Comparison of ENCODE assay signal across 10 mouse cellular contexts in genomic region chr5:67216779-67217095, GRCm38 (mm10). TPM values are rescaled to one million over a fixed set of nuclear protein-coding genes. Genes with fewer than 3 reads are reported as not detected.
DNase-seq lines count a peak whose midpoint lies in the region; ATAC-seq and TF ChIP-seq lines count a peak whose summit lies in the region.
"Had no signal": no experiment of that assay in that cellular context is flagged by ENCODE, and none has a peak within 500 bp of the region (broad histone marks: within the 10 kb centered on the region; RNA-seq: fewer than 3 reads in every experiment).

No protein-coding gene starts in this region.

- H3K9me3 ChIP-seq in heart, embryonic 11.5 days (replicated peaks; ENCODE audit: control insufficient read depth, low read length), result no peaks in the 10 kb centered on the region
- no peaks in the 10 kb centered on the region for H3K9me3 ChIP-seq in embryonic facial prominence, embryonic 12.5 days
- H3K9me3 ChIP-seq in hindbrain, embryonic 14.5 days (ENCODE audit: control insufficient read depth, low read length), result no peaks in the 10 kb centered on the region
- H3K9me3 ChIP-seq in midbrain, embryonic 16.5 days (replicated peaks; ENCODE audit: control insufficient read depth, low read length, poor library complexity, severe bottlenecking), result no peaks in the 10 kb centered on the region

- no peak for TF ChIP-seq POLR2A in lung, adult 2 months (IDR thresholded peaks at IDR 0.05; ENCODE audit: borderline replicate concordance, extremely low read depth, low read depth, low read length)

- 2% methylated on average over 9 of the region's 9 CpGs for WGBS in heart, embryonic 11.5 days (ENCODE audit: insufficient replicate concordance)
- WGBS in embryonic facial prominence, embryonic 12.5 days, result 2% methylated on average over 9 of the region's 9 CpGs
- 1% methylated on average over 9 of the region's 9 CpGs for WGBS in hindbrain, embryonic 14.5 days
- 3% methylated on average over 9 of the region's 9 CpGs for WGBS in midbrain, embryonic 16.5 days
- WGBS in lung, adult 2 months, result 4% methylated on average over 9 of the region's 9 CpGs

- no peak for DNase-seq in heart, postnatal 4 days
- no peak for DNase-seq in hindbrain, embryonic 14.5 days (ENCODE audit: low spot score)
- no peak for DNase-seq in cerebellum, adult 9-11 months
- no peak for DNase-seq in lung, adult 2 months
- no peak for DNase-seq in frontal cortex, postnatal 36 days (ENCODE audit: low spot score in 2 of 2)
- DNase-seq: gastrocnemius, postnatal 36 days; kidney, postnatal 14 days had no signal

- peak overlapping the region; percentile 16; the same call in 1 of the 2 replicates for H3K4me3 ChIP-seq in heart, embryonic 11.5 days (ENCODE audit: low read depth, low read length)
- H3K4me3 ChIP-seq in embryonic facial prominence, embryonic 12.5 days, result peak overlapping the region; percentile 21
- no peak overlapping the region for H3K4me3 ChIP-seq in hindbrain, embryonic 14.5 days (replicated peaks; ENCODE audit: low read length)
- H3K4me3 ChIP-seq in midbrain, embryonic 16.5 days (ENCODE audit: low read depth, low read length), result no peak overlapping the region
- H3K4me3 ChIP-seq in lung, adult 2 months (replicated peaks; ENCODE audit: extremely low read depth, low read depth, low read length), result no peak overlapping the region

- H3K36me3 ChIP-seq in heart, embryonic 11.5 days (ENCODE audit: control insufficient read depth, insufficient read depth, low read length), result no peaks in the 10 kb centered on the region
- no peaks in the 10 kb centered on the region for H3K36me3 ChIP-seq in embryonic facial prominence, embryonic 12.5 days
- no peaks in the 10 kb centered on the region for H3K36me3 ChIP-seq in hindbrain, embryonic 14.5 days (replicated peaks; ENCODE audit: control insufficient read depth, insufficient read depth)
- no peaks in the 10 kb centered on the region for H3K36me3 ChIP-seq in midbrain, embryonic 16.5 days (ENCODE audit: control insufficient read depth, insufficient read depth, low read length)

- no peaks in the 10 kb centered on the region for H3K4me1 ChIP-seq in heart, embryonic 11.5 days (ENCODE audit: control insufficient read depth, insufficient read depth, low read length)
- H3K4me1 ChIP-seq in embryonic facial prominence, embryonic 12.5 days, result peaks cover 7% of the 10 kb centered on the region
- H3K4me1 ChIP-seq in hindbrain, embryonic 14.5 days (replicated peaks; ENCODE audit: control insufficient read depth, insufficient read depth, low read length), result peaks cover 9% of the 10 kb centered on the region
- H3K4me1 ChIP-seq in midbrain, embryonic 16.5 days (ENCODE audit: control insufficient read depth, insufficient read depth, low read length), result peaks cover 8% of the 10 kb centered on the region
- no peaks in the 10 kb centered on the region for H3K4me1 ChIP-seq in lung, adult 2 months (ENCODE audit: control insufficient read depth, insufficient read depth, low read length)

- H3K27me3 ChIP-seq in heart, embryonic 11.5 days (ENCODE audit: control insufficient read depth, insufficient read depth, low read length), result peaks cover 87% of the 10 kb centered on the region
- H3K27me3 ChIP-seq in embryonic facial prominence, embryonic 12.5 days, result peaks cover 89% of the 10 kb centered on the region
- H3K27me3 ChIP-seq in hindbrain, embryonic 14.5 days (ENCODE audit: control insufficient read depth, insufficient read depth, low read length), result peaks cover 96% of the 10 kb centered on the region
- H3K27me3 ChIP-seq in midbrain, embryonic 16.5 days (ENCODE audit: control insufficient read depth, insufficient read depth, low read depth, low read length), result peaks cover 64% of the 10 kb centered on the region

- ATAC-seq in heart, embryonic 11.5 days (replicated peaks; ENCODE audit: insufficient number of reproducible peaks, low FRiP score, low TSS enrichment), result no peak
- no peak for ATAC-seq in embryonic facial prominence, embryonic 12.5 days (ENCODE audit: insufficient number of reproducible peaks, insufficient read depth, low FRiP score, low TSS enrichment)
- ATAC-seq in hindbrain, embryonic 14.5 days (ENCODE audit: low FRiP score), result no peak
- 0 out of 2 replicates have a peak, but pooled peaks have one; percentile 11 for ATAC-seq in midbrain, embryonic 16.5 days

- H3K4me2 ChIP-seq in heart, embryonic 11.5 days, result peak overlapping the region; percentile 43
- H3K4me2 ChIP-seq in embryonic facial prominence, embryonic 12.5 days (replicated peaks), result peak overlapping the region; percentile 38
- 0 out of 2 replicates have a peak overlapping the region, but pooled peaks have one; percentile 39 for H3K4me2 ChIP-seq in hindbrain, embryonic 14.5 days (replicated peaks)
- H3K4me2 ChIP-seq in midbrain, embryonic 16.5 days (ENCODE audit: low read length), result peak overlapping the region; percentile 51

- TF ChIP-seq CTCF in lung, adult 2 months (IDR thresholded peaks at IDR 0.05; ENCODE audit: insufficient read depth, low read length), result no peak

- H3K9ac ChIP-seq in heart, embryonic 11.5 days (ENCODE audit: low read depth, low read length), result no peak overlapping the region
- no peak overlapping the region for H3K9ac ChIP-seq in embryonic facial prominence, embryonic 12.5 days
- H3K9ac ChIP-seq in hindbrain, embryonic 14.5 days, result no peak overlapping the region
- no peak overlapping the region for H3K9ac ChIP-seq in midbrain, embryonic 16.5 days (ENCODE audit: low read depth, low read length)

- H3K27ac ChIP-seq in heart, embryonic 11.5 days (ENCODE audit: low read depth, low read length), result no peak overlapping the region
- H3K27ac ChIP-seq in embryonic facial prominence, embryonic 12.5 days, result no peak overlapping the region
- H3K27ac ChIP-seq in hindbrain, embryonic 14.5 days, result no peak overlapping the region
- H3K27ac ChIP-seq in midbrain, embryonic 16.5 days (ENCODE audit: low read length), result no peak overlapping the region

RNA-seq across cellular contexts. Expression of gene Tmem33, which starts 43.6 kb away (rescaled TPM):
- polyA plus RNA-seq in heart, embryonic 11.5 days (2014; fragmentation: Nextera tagmentation; extraction: Ambion mirVana), result 57.2 and 61.3 TPM in 2 replicates
- 10 to 100 TPM; 37.4 to 38.4 TPM for total RNA-seq in heart, postnatal 4 days (2021)
- 81.0 and 81.7 TPM in 2 replicates for polyA plus RNA-seq in embryonic facial prominence, embryonic 12.5 days (2016; fragmentation: Nextera tagmentation; extraction: Ambion mirVana)
- polyA plus RNA-seq in hindbrain, embryonic 14.5 days (2014; fragmentation: Nextera tagmentation; extraction: Ambion mirVana), result 72.6 and 80.7 TPM in 2 replicates
- polyA plus RNA-seq in midbrain, embryonic 16.5 days (2015; fragmentation: Nextera tagmentation; extraction: Ambion mirVana), result 67.5 and 77.0 TPM in 2 replicates
- 98.4 and 100 TPM in 2 replicates for polyA plus RNA-seq in lung, adult 2 months (2012; rRNA removed)

Comparison
In these comparisons a context has a peak if more than half of its experiments do, and no peak if none do; other contexts are left out.
1. H3K4me3 ChIP-seq: peak in heart, embryonic 11.5 days (single experiment) and embryonic facial prominence, embryonic 12.5 days (single experiment); none in hindbrain, embryonic 14.5 days (single experiment), midbrain, embryonic 16.5 days (single experiment) and lung, adult 2 months (single experiment).
2. Peak in every context shown above with its lines, with median percentiles within 50 percentile points of each other: H3K4me2 ChIP-seq.